Mouse (Mus musculus) lung, adult 2 months (tissue): ENCODE measurements at regions not wholly inside any gene's neighbourhood (a gene's known extent, or its start where the extent isn't known, plus 50 kb on each side); places are given as distances from the start of the nearest gene placed in this dataset.

Experiments
- CTCF ChIP-seq: fragments of 200-500 bp; IDR thresholded peaks from 2 replicates; pipeline ENCODE4 v1.5.1; 2011; ENCODE audit warnings: mild to moderate bottlenecking, low read length, control low read depth; ENCODE audit not compliant: insufficient read depth
- POLR2A ChIP-seq: fragments of 200-500 bp; IDR thresholded peaks from 2 replicates; pipeline ENCODE4 v1.6.1; 2011; ENCODE audit warnings: low read depth, mild to moderate bottlenecking, control low read depth, low read length, borderline replicate concordance; ENCODE audit errors: extremely low read depth

- TF ChIP-seq CTCF (no peak), POLR2A (no peak)
Measured at GRCm38 (mm10) chr6:84324185-84324584, 269.5 kb downstream of the Cyp26b1 start.
